Mouse (Mus musculus): ENCODE results near the gene 6430531B16Rik. TPM values are rescaled to one million over a fixed set of nuclear protein-coding genes. Genes with fewer than 3 reads are reported as not detected.

6430531B16Rik gene
- 0.66 and 0.69 TPM in 2 replicates for polyA plus RNA-seq (2015; fragmentation: Nextera tagmentation; extraction: Ambion mirVana)

DNA sequence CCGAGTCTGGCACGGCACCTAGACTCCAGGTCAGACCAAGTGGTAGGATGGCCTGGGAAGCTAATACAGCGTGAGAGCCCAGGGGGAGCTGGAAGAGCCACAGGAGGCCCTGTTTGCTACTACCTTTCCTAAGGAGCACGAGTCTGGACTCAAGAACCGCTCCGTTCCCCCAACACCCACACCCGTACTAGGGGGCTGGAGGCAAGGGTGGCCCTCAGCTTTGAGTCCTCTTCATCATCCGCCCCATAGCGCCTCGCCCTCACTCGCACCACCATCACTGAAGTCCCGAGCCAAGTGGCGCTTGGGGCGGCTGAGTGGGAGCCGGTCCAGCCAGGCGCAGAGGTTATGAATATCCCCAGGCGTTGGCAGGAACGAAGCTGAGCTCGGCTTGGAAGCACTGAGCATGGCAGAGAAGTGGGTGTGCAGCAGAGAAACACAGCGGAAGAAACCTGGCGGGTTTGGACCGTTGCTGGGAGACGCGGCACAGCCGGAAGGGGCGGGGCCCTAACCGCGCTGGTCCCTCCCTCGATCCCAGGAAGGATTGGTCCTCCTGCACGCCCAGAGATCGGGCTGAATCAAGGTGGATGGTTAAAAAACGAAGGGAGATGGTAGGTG is at the start of gene 6430531B16Rik:
TSS of gene 6430531B16Rik (minus strand) at position 478 of the 615 bp plus-strand sequence.
- H3K27ac ChIP-seq (ENCODE audit: low read length): no peak within 1 kb of the TSS
- ATAC-seq (replicated peaks; ENCODE audit: extremely low read depth, insufficient read depth, low FRiP score): peak; percentile 77
- peak within 1 kb of the TSS; percentile 87 for H3K4me2 ChIP-seq (ENCODE audit: low read depth, low read length)
- peaks cover 6% of the 10 kb centered on the region for H3K27me3 ChIP-seq (ENCODE audit: control insufficient read depth, insufficient read depth, low read length)
- WGBS: 4% methylated on average over 32 of the region's 32 CpGs
- H3K9me3 ChIP-seq (replicated peaks; ENCODE audit: control insufficient read depth, low read length): no peaks in the 10 kb centered on the region
- no peaks in the 10 kb centered on the region for H3K36me3 ChIP-seq (ENCODE audit: control insufficient read depth, insufficient read depth)
- peak within 1 kb of the TSS; percentile 63 for H3K4me3 ChIP-seq (ENCODE audit: low read length)
- H3K9ac ChIP-seq (ENCODE audit: low read length): peak within 1 kb of the TSS; percentile 66
- H3K4me1 ChIP-seq (ENCODE audit: control insufficient read depth, insufficient read depth, low read length): peaks cover 4% of the 10 kb centered on the region; the same call in 1 of the 2 replicates

DNA sequence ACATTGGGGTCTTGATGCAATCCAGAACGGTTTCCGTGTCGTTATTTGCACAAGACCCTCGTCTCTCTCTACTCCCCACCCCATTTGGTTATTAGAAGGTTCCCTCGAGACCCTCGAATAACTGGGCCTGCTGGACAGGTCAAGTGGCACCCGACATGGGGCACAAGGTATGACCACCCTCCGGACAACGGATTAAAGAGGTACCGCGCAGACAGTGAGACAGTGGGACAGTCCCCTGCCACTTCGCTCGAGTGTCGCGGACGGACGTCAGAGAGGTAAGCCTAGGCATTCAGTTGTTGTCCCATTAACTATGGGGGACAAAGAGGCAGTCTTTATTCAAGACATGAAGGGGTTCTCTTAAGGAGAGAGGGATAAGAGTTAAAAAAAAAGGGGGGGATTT is 32.8 kb upstream of the 6430531B16Rik start:
- H3K4me3 ChIP-seq (ENCODE audit: low read length): no peak overlapping the region
- peaks cover 22% of the 10 kb centered on the region for H3K36me3 ChIP-seq (ENCODE audit: control insufficient read depth, insufficient read depth)
- H3K4me2 ChIP-seq (ENCODE audit: low read depth, low read length): no peak overlapping the region
- H3K27ac ChIP-seq (ENCODE audit: low read length): no peak overlapping the region
- no peaks in the 10 kb centered on the region for H3K4me1 ChIP-seq (ENCODE audit: control insufficient read depth, insufficient read depth, low read length)
- no peaks in the 10 kb centered on the region for H3K27me3 ChIP-seq (ENCODE audit: control insufficient read depth, insufficient read depth, low read length)
- WGBS: 97% methylated on average over 17 of the region's 17 CpGs
- no peak for ATAC-seq (replicated peaks; ENCODE audit: extremely low read depth, insufficient read depth, low FRiP score)
- no peak overlapping the region for H3K9ac ChIP-seq (ENCODE audit: low read length)
- H3K9me3 ChIP-seq (replicated peaks; ENCODE audit: control insufficient read depth, low read length): 0 out of 2 replicates have a peak, but pooled peaks cover 3% of the 10 kb centered on the region

DNA sequence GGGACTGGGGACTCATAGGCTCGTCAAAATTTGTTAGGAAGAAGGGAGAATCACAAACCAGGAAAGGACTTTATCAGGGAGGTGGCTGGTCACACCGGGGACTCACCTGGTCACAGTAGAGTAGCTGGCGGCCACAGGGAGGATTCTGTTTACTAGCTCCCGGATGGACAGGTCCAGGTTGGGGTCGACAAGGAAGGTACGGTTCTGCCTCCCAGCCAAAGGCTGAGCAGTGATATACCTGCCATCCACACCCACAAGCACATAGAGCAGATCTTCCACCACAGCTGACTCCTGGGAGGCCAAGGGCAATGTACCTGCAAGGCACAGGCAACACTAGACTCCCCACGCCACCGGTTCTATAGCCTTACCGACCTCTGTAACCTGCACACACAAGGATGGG is 29.2 kb upstream of the 6430531B16Rik start:
- no peaks in the 10 kb centered on the region for H3K9me3 ChIP-seq (replicated peaks; ENCODE audit: control insufficient read depth, low read length)
- no peak overlapping the region for H3K27ac ChIP-seq (ENCODE audit: low read length)
- 91% methylated on average over 9 of the region's 9 CpGs for WGBS
- no peak overlapping the region for H3K4me3 ChIP-seq (ENCODE audit: low read length)
- H3K27me3 ChIP-seq (ENCODE audit: control insufficient read depth, insufficient read depth, low read length): no peaks in the 10 kb centered on the region
- H3K4me2 ChIP-seq (ENCODE audit: low read depth, low read length): no peak overlapping the region
- H3K36me3 ChIP-seq (ENCODE audit: control insufficient read depth, insufficient read depth): peaks cover 47% of the 10 kb centered on the region
- ATAC-seq (replicated peaks; ENCODE audit: extremely low read depth, insufficient read depth, low FRiP score): no peak
- no peaks in the 10 kb centered on the region for H3K4me1 ChIP-seq (ENCODE audit: control insufficient read depth, insufficient read depth, low read length)
- H3K9ac ChIP-seq (ENCODE audit: low read length): no peak overlapping the region

DNA sequence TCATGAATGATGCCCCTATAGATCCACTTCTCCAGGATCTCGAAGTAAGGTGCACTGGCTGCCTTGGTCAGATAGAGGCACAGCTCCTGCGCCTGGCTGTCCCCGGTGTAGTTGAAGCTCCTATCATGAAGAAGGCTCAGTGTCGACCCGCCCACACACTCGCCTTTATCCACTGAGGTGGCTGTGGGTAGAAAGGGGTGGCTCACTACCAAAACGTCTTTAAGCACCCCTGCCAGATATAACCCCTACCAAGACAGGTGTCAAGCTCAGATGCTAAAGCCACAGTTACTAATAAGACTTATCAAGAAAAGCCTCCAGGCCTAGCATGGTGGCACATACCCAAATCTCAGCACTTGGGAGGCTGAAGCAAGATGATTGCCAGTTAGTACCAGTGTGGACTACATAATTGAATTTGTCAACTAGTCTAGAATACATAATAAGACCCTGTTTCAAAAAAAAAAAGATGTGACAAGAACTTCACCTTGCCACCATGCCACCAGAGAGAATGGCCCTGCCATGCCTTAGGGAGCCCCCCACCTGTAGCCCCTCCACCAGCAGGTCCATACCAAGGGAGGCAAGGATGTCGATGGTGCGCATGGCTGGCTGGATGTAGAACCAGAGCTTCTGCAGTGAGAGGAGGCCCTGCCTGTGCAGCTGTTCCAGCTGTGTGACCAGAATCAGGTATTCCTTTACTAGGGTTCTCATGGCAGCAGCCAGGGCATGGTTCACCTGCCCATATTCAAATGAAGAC is 28.5 kb upstream of the 6430531B16Rik start:
- WGBS: 85% methylated on average over 9 of the region's 9 CpGs
- no peak for ATAC-seq (replicated peaks; ENCODE audit: extremely low read depth, insufficient read depth, low FRiP score)
- no peak overlapping the region for H3K4me2 ChIP-seq (ENCODE audit: low read depth, low read length)

DNA sequence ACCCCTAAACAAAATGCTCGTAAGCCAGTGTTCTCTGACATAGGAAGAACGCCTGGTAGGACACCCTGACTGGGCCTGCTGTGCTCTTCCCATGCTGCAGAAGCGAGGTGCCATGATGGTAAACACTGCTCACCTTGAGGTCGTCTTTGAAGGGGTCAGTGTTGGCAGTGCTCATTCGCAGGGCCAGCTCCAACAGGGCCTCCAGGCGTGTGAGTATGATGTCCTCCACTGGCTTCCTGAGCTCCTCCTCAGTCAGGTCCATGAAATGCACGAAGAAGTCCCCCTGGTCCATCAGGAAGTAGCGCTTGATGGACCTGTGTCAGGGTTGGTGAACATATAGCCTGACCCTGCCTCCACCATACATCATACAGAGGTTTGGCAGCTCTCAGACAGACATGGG is 26.1 kb upstream of the 6430531B16Rik start:
- no peak overlapping the region for H3K27ac ChIP-seq (ENCODE audit: low read length)
- no peaks in the 10 kb centered on the region for H3K27me3 ChIP-seq (ENCODE audit: control insufficient read depth, insufficient read depth, low read length)
- no peak overlapping the region for H3K9ac ChIP-seq (ENCODE audit: low read length)
- H3K4me2 ChIP-seq (ENCODE audit: low read depth, low read length): no peak overlapping the region
- 90% methylated on average over 8 of the region's 8 CpGs for WGBS
- no peak overlapping the region for H3K4me3 ChIP-seq (ENCODE audit: low read length)
- ATAC-seq (replicated peaks; ENCODE audit: extremely low read depth, insufficient read depth, low FRiP score): no peak
- no peaks in the 10 kb centered on the region for H3K9me3 ChIP-seq (replicated peaks; ENCODE audit: control insufficient read depth, low read length)
- H3K4me1 ChIP-seq (ENCODE audit: control insufficient read depth, insufficient read depth, low read length): no peaks in the 10 kb centered on the region
- H3K36me3 ChIP-seq (ENCODE audit: control insufficient read depth, insufficient read depth): peaks cover 56% of the 10 kb centered on the region

More for the DNA sequence above, 28.5 kb upstream of the 6430531B16Rik start:
- Histone ChIP-seq H3K9me3 (replicated peaks; ENCODE audit: control insufficient read depth, low read length) (no peaks in the 10 kb centered on the region), H3K27ac (ENCODE audit: low read length) (no peak overlapping the region), H3K4me1 (ENCODE audit: control insufficient read depth, insufficient read depth, low read length) (no peaks in the 10 kb centered on the region), H3K9ac (ENCODE audit: low read length) (no peak overlapping the region), H3K27me3 (ENCODE audit: control insufficient read depth, insufficient read depth, low read length) (no peaks in the 10 kb centered on the region), H3K4me3 (ENCODE audit: low read length) (no peak overlapping the region), H3K36me3 (ENCODE audit: control insufficient read depth, insufficient read depth) (peaks cover 51% of the 10 kb centered on the region)

DNA sequence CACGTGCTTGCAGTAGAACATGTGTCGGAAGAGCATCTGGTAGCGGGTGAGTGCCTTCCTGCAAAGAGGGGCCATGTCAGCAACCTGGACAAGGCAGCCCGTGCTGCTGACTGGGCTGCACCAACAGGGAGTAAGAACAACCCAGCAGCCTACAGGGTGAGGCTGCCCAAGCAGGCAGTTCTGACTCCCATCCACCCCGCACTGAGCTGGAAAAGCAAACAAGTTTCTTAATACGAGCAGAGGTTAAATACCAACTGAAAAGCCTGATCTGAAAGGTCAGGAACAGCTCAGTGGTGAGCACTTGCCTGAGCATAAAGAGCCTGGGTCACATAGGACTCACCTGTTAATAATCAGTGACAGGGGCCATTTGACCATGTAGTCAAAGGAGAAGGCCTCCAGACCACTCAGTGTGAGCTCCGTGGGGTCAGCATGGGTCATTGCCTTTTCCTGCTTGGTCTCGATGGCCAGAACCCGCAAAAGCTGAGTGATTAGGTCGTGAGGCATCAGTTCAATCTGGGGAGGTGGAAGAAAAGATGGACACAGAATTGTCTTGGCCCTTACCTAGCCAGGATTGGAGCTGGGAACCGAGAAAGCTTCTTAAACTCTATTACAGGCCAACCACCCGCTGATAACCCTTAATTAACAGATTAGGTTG is 22.7 kb upstream of the 6430531B16Rik start:
- Histone ChIP-seq H3K4me3 (ENCODE audit: low read length) (no peak overlapping the region), H3K9ac (ENCODE audit: low read length) (no peak overlapping the region), H3K27ac (ENCODE audit: low read length) (no peak overlapping the region), H3K4me1 (ENCODE audit: control insufficient read depth, insufficient read depth, low read length) (no peaks in the 10 kb centered on the region), H3K4me2 (ENCODE audit: low read depth, low read length) (no peak overlapping the region), H3K9me3 (replicated peaks; ENCODE audit: control insufficient read depth, low read length) (no peaks in the 10 kb centered on the region), H3K36me3 (ENCODE audit: control insufficient read depth, insufficient read depth) (peaks cover 71% of the 10 kb centered on the region), H3K27me3 (ENCODE audit: control insufficient read depth, insufficient read depth, low read length) (no peaks in the 10 kb centered on the region)
- ATAC-seq (replicated peaks; ENCODE audit: extremely low read depth, insufficient read depth, low FRiP score): no peak
- WGBS: 84% methylated on average over 12 of the region's 12 CpGs

DNA sequence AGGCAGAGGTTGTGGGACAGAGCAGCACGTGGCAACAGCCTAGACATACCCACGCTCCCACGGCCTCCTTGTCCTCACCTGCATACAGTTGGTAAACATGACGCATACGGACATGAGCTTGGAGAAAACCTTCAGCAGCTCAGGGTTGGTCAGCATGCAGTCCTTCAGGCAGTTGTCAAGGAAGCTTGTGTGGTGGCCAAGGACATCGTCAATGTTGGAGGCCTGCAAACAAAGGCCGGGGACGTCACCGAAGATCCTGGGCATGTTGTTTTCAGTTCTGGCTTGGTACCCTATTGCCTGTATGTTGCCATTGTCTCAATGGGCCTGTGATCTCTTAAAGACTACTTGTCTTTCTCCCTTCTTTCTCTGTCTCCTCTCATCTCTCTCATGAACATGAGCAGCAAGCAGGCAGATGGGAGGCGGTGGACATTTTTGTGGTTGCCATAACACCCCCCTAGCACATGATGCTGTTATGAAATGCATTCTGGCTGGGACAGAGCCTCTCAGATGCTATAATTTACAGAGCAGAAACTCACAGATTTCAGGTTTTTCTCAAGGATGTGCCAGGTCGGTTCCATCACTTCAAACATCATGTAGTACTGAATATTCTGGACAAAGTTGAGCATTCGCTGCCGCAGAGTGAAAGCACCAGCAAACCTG is 20.3 kb upstream of the 6430531B16Rik start:
- no peak for ATAC-seq (replicated peaks; ENCODE audit: extremely low read depth, insufficient read depth, low FRiP score)
- no peaks in the 10 kb centered on the region for H3K9me3 ChIP-seq (replicated peaks; ENCODE audit: control insufficient read depth, low read length)
- no peak overlapping the region for H3K27ac ChIP-seq (ENCODE audit: low read length)
- no peaks in the 10 kb centered on the region for H3K27me3 ChIP-seq (ENCODE audit: control insufficient read depth, insufficient read depth, low read length)
- no peak overlapping the region for H3K4me2 ChIP-seq (ENCODE audit: low read depth, low read length)
- H3K9ac ChIP-seq (ENCODE audit: low read length): no peak overlapping the region
- no peaks in the 10 kb centered on the region for H3K4me1 ChIP-seq (ENCODE audit: control insufficient read depth, insufficient read depth, low read length)
- H3K4me3 ChIP-seq (ENCODE audit: low read length): no peak overlapping the region
- peaks cover 55% of the 10 kb centered on the region for H3K36me3 ChIP-seq (ENCODE audit: control insufficient read depth, insufficient read depth)
- WGBS: 94% methylated on average over 13 of the region's 13 CpGs

DNA sequence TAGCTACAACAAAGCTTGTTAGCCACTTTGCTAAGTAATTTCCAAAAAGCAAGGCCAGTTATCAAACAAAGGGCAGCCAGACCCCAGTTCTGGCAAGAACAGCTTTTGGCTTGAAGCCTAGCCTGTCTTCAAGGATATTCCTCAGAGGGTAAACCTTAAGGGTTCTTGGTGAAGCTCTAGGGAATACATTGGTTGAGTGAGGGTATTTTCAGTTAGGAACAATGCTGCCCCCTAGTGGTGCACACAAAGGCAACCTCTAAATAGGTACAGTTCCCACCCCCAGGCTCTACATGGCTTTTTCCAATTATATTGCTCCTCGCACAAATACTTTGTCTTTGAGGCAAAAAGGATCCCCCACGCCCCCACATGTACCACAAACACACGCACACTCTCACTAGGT is 16.1 kb upstream of the 6430531B16Rik start:
- Histone ChIP-seq H3K4me1 (ENCODE audit: control insufficient read depth, insufficient read depth, low read length) (no peaks in the 10 kb centered on the region), H3K4me3 (ENCODE audit: low read length) (no peak overlapping the region), H3K36me3 (ENCODE audit: control insufficient read depth, insufficient read depth) (peaks cover 31% of the 10 kb centered on the region), H3K9me3 (replicated peaks; ENCODE audit: control insufficient read depth, low read length) (no peaks in the 10 kb centered on the region), H3K27ac (ENCODE audit: low read length) (no peak overlapping the region), H3K9ac (ENCODE audit: low read length) (no peak overlapping the region), H3K4me2 (ENCODE audit: low read depth, low read length) (no peak overlapping the region), H3K27me3 (ENCODE audit: control insufficient read depth, insufficient read depth, low read length) (no peaks in the 10 kb centered on the region)
- WGBS: 44% methylated on average over 3 of the region's 3 CpGs
- ATAC-seq (replicated peaks; ENCODE audit: extremely low read depth, insufficient read depth, low FRiP score): no peak

Data from heart, embryonic 16.5 days (tissue).